Comparison of ENCODE assay signal across 25 mouse cellular contexts in genomic region chr6:17429041-17429440, GRCm38 (mm10). TPM values are rescaled to one million over a fixed set of nuclear protein-coding genes. Genes with fewer than 3 reads are reported as not detected.
DNase-seq lines count a peak whose midpoint lies in the region; ATAC-seq and TF ChIP-seq lines count a peak whose summit lies in the region.
"Had no signal": no experiment of that assay in that cellular context is flagged by ENCODE, and none has a peak within 500 bp of the region (broad histone marks: within the 10 kb centered on the region; RNA-seq: fewer than 3 reads in every experiment).

No protein-coding gene starts in this region.

- no peak overlapping the region for H3K27ac ChIP-seq in kidney, embryonic 16.5 days (ENCODE audit: low read length)
- no peak overlapping the region for H3K27ac ChIP-seq in embryonic facial prominence, embryonic 11.5 days (replicated peaks; ENCODE audit: low read depth, low read length)
- H3K27ac ChIP-seq: embryonic facial prominence, embryonic 13.5 days; hindbrain, embryonic 10.5 days; lung, embryonic 15.5 days had no signal

- no peak overlapping the region for H3K9ac ChIP-seq in kidney, embryonic 16.5 days (replicated peaks; ENCODE audit: low read length)
- no peak overlapping the region for H3K9ac ChIP-seq in embryonic facial prominence, embryonic 11.5 days (replicated peaks; ENCODE audit: low read length)
- H3K9ac ChIP-seq: embryonic facial prominence, embryonic 13.5 days; lung, embryonic 15.5 days had no signal

- peak; percentile 73 for ATAC-seq in kidney, embryonic 16.5 days (ENCODE audit: low FRiP score, low TSS enrichment)
- no peak for ATAC-seq in embryonic facial prominence, embryonic 11.5 days (replicated peaks; ENCODE audit: insufficient number of reproducible peaks, low FRiP score, low TSS enrichment, low read depth)
- ATAC-seq: CD4-positive, CD25-positive, alpha-beta regulatory T cell, adult 4 months; forebrain, embryonic 16.5 days; hindbrain, embryonic 16.5 days had no signal

- no peaks in the 10 kb centered on the region for H3K27me3 ChIP-seq in kidney, embryonic 16.5 days (ENCODE audit: insufficient read depth, low read length)
- H3K27me3 ChIP-seq in embryonic facial prominence, embryonic 11.5 days (ENCODE audit: control insufficient read depth, insufficient read depth, low read length) = no peaks in the 10 kb centered on the region
- no peaks in the 10 kb centered on the region for H3K27me3 ChIP-seq in myocyte (ENCODE audit: control insufficient read depth, insufficient read depth, insufficient read length)
- H3K27me3 ChIP-seq: embryonic facial prominence, embryonic 13.5 days; lung, embryonic 15.5 days had no signal

- DNase-seq in kidney, adult 9 months = no peak
- peak; percentile 30 for DNase-seq in embryonic facial prominence, embryonic 11.5 days (ENCODE audit: low spot score)
- DNase-seq in gastrocnemius, adult 8-10 months (ENCODE audit: low spot score in 2 of 2) = peak; percentile 4 to 9
- no peak for DNase-seq in layer of hippocampus, adult 11-12 months (ENCODE audit: low spot score)
- DNase-seq in spleen, postnatal 4 days (ENCODE audit: low spot score in 2 of 2) = no peak
- DNase-seq: adrenal gland, adult 2 months; adrenal gland, postnatal 36 days; cerebellum, adult 18-20 months; cerebellum, postnatal 14 days; heart, postnatal 14 days; kidney, adult 2 months; layer of hippocampus, adult 9-11 months; thymus, adult 18-20 months; thymus, postnatal 25 days had no signal

- no peak overlapping the region for H3K4me3 ChIP-seq in kidney, embryonic 16.5 days (ENCODE audit: low read length)
- H3K4me3 ChIP-seq in embryonic facial prominence, embryonic 11.5 days (ENCODE audit: low read depth, low read length) = no peak overlapping the region
- H3K4me3 ChIP-seq in myocyte = no peak overlapping the region
- H3K4me3 ChIP-seq: embryonic facial prominence, embryonic 13.5 days; erythroblast, embryonic 14.5 days; hindbrain, embryonic 10.5 days; lung, embryonic 15.5 days had no signal

- H3K36me3 ChIP-seq in kidney, embryonic 16.5 days (ENCODE audit: insufficient read depth, low read length) = no peaks in the 10 kb centered on the region
- no peaks in the 10 kb centered on the region for H3K36me3 ChIP-seq in embryonic facial prominence, embryonic 11.5 days (replicated peaks; ENCODE audit: control insufficient read depth, insufficient read depth, low read depth, low read length)
- no peaks in the 10 kb centered on the region for H3K36me3 ChIP-seq in myocyte (ENCODE audit: control insufficient read depth, insufficient read depth)
- H3K36me3 ChIP-seq: embryonic facial prominence, embryonic 13.5 days; hindbrain, embryonic 10.5 days; lung, embryonic 15.5 days had no signal

- H3K79me2 ChIP-seq in myocyte (ENCODE audit: control insufficient read depth, insufficient read depth) = no peaks in the 10 kb centered on the region

- H3ac ChIP-seq in myocyte (ENCODE audit: control insufficient read depth, insufficient read length) = no peak overlapping the region

- no peaks in the 10 kb centered on the region for H3K9me3 ChIP-seq in kidney, embryonic 16.5 days (ENCODE audit: low read length)
- no peaks in the 10 kb centered on the region for H3K9me3 ChIP-seq in embryonic facial prominence, embryonic 11.5 days (replicated peaks; ENCODE audit: control insufficient read depth, low read length)
- H3K9me3 ChIP-seq: embryonic facial prominence, embryonic 13.5 days; hindbrain, embryonic 10.5 days; lung, embryonic 15.5 days had no signal

- H3K4me2 ChIP-seq in kidney, embryonic 16.5 days (replicated peaks; ENCODE audit: low read depth, low read length) = no peak overlapping the region
- no peak overlapping the region for H3K4me2 ChIP-seq in embryonic facial prominence, embryonic 11.5 days (ENCODE audit: low read depth, low read length)
- H3K4me2 ChIP-seq in myocyte (ENCODE audit: low read depth) = peak overlapping the region; percentile 42
- H3K4me2 ChIP-seq: embryonic facial prominence, embryonic 13.5 days; liver, embryonic 11.5 days; lung, embryonic 15.5 days; midbrain, embryonic 11.5 days had no signal

- no peaks in the 10 kb centered on the region for H3K4me1 ChIP-seq in kidney, embryonic 16.5 days (ENCODE audit: insufficient read depth, low read length)
- no peaks in the 10 kb centered on the region for H3K4me1 ChIP-seq in embryonic facial prominence, embryonic 11.5 days (ENCODE audit: control insufficient read depth, insufficient read depth, low read length)
- H3K4me1 ChIP-seq: embryonic facial prominence, embryonic 13.5 days; hindbrain, embryonic 10.5 days; lung, embryonic 15.5 days had no signal

- WGBS in kidney, embryonic 16.5 days = 43% methylated on average over 3 of the region's 3 CpGs
- 46% methylated on average over 3 of the region's 3 CpGs for WGBS in embryonic facial prominence, embryonic 11.5 days

- TF ChIP-seq POLR2A in myocyte (IDR thresholded peaks at IDR 0.05; ENCODE audit: insufficient read length, low read depth) = no peak

TF ChIP-seq in myocyte, 11 proteins besides CTCF, POLR2A, EP300 and RAD21:
- TF ChIP-seq MYOG (IDR thresholded peaks at IDR 0.05; ENCODE audit: control insufficient read depth in 1 of 3, insufficient read depth in 1 of 3, insufficient read length in 2 of 3, low read depth in 2 of 3) (no peak), POLR2AphosphoS2 (IDR thresholded peaks at IDR 0.05; ENCODE audit: insufficient read length, low read depth) (no peak), MAX (IDR thresholded peaks at IDR 0.05; ENCODE audit: low read depth) (no peak), MYOD1 (IDR thresholded peaks at IDR 0.05; ENCODE audit: control insufficient read depth in 1 of 3, insufficient read length in 2 of 3, low read depth in 2 of 3) (no peak), CEBPB (IDR thresholded peaks at IDR 0.05; ENCODE audit: insufficient read depth, poor library complexity, severe bottlenecking) (no peak), USF1 (IDR thresholded peaks at IDR 0.05; ENCODE audit: low read depth) (no peak), SRF (IDR thresholded peaks at IDR 0.05; ENCODE audit: control insufficient read depth, insufficient read length, low read depth) (no peak), E2F4 (IDR thresholded peaks at IDR 0.05; ENCODE audit: insufficient read depth) (no peak), TCF3 (IDR thresholded peaks at IDR 0.05; ENCODE audit: insufficient read length, low read depth) (no peak), TCF12 (IDR thresholded peaks at IDR 0.05; ENCODE audit: insufficient read depth, poor library complexity, severe bottlenecking) (no peak), REST (IDR thresholded peaks at IDR 0.05; ENCODE audit: insufficient read depth, insufficient read length) (no peak)

RNA-seq across cellular contexts. Expression of gene Met, which starts 34.6 kb away (rescaled TPM):
- polyA plus RNA-seq in kidney, embryonic 16.5 days (2015; fragmentation: Nextera tagmentation; extraction: Ambion mirVana) = 18.5 and 20.5 TPM in 2 replicates
- polyA plus RNA-seq in embryonic facial prominence, embryonic 11.5 days (2014; fragmentation: Nextera tagmentation; extraction: Ambion mirVana) = 2.9 and 4.0 TPM in 2 replicates
- 10 to 100 TPM; 11.4 to 15.6 (median 13.2) TPM for total RNA-seq in gastrocnemius, adult 8-10 months (2022)
- polyA plus RNA-seq in myocyte (2012; fragmentation: generic; extraction: Trizol) = 4.5 TPM
- polyA plus RNA-seq: erythroblast, embryonic 14.5 days had no signal

Comparison
In these comparisons a context has a peak if more than half of its experiments do, and no peak if none do; other contexts are left out.
1. DNase-seq: peak in embryonic facial prominence, embryonic 11.5 days (single experiment) and gastrocnemius, adult 8-10 months (2 of 2); none in kidney, adult 9 months (single experiment), layer of hippocampus, adult 11-12 months (single experiment) and spleen, postnatal 4 days (0 of 2).